Mouse (Mus musculus) limb, embryonic 10.5 days (tissue): Measurements from ENCODE around the gene Ica1. TPM values are rescaled to one million over a fixed set of nuclear protein-coding genes. Genes with fewer than 3 reads are reported as not detected.

Experiments used
- DNase-seq: peaks from one replicate; pipeline ENCODE4 v3.0.0-alpha.2; 2017; ENCODE audit warnings: low spot score
- H3K27ac ChIP-seq: fragments of 300-500 bp; sonication (generic); 2 replicates; pipeline ENCODE4 v1.5.1; 2016; ENCODE audit warnings: mild to moderate bottlenecking
- H3K27me3 ChIP-seq: fragments of 300-500 bp; sonication (generic); 2 replicates; pipeline ENCODE4 v1.6.1; 2016; ENCODE audit warnings: low read depth, mild to moderate bottlenecking; ENCODE audit not compliant: poor library complexity, severe bottlenecking
- H3K36me3 ChIP-seq: fragments of 300-500 bp; sonication (generic); 2 replicates; pipeline ENCODE4 v1.6.1; 2016; ENCODE audit warnings: mild to moderate bottlenecking, moderate library complexity
- H3K4me1 ChIP-seq: fragments of 300-500 bp; sonication (generic); 2 replicates; pipeline ENCODE4 v1.6.1; 2016
- H3K4me3 ChIP-seq: fragments of 300-500 bp; sonication (generic); 2 replicates; pipeline ENCODE4 v1.5.1; 2016; ENCODE audit warnings: mild to moderate bottlenecking, moderate library complexity
- H3K9me3 ChIP-seq: fragments of 300-500 bp; sonication (generic); replicated peaks from 2 replicates; pipeline ENCODE4 v1.6.1; 2016; ENCODE audit warnings: mild to moderate bottlenecking
- WGBS: fragments of 180-500 bp; shearing (Covaris S2); methylation state at CpG from one replicate; pipeline ENCODE4 v1.1.7; 2016; 5-methylcytosine and 5-hydroxymethylcytosine counted together
- polyA plus RNA-seq: library from polyadenylated mRNA; unstranded; fragments of >200 nt; fragmentation: Nextera tagmentation; extraction: Ambion mirVana; gene quantifications from 2 replicates; pipeline ENCODE4 v1.2.1, GENCODE M21; 2016

Ica1 gene
- polyA plus RNA-seq, 1 experiment from 2014 or later = 17.1 TPM

DNA sequence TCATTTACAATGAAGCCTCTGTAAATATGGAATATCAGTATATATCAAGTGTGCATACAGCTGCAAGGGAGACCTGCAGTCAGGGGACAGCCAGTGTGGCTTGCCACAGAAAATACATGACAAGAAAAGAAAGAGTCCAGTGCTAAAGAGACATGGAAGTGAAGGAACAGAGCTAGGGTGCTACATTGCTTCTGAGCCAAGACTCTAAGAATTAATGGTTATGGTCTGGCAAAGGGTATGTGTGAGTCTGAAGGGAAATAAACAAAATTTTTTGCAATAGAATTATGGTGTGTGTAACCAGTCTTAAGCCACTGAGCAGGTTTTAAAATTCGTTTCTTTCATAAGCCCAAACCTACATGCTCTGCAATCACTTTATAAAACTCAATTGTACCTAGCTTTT lies 13.2 kb downstream of the Ica1 start:
- no peak overlapping the region for H3K4me3 ChIP-seq
- 0 out of 2 replicates have a peak, but pooled peaks cover 4% of the 10 kb centered on the region for H3K4me1 ChIP-seq
- no peaks in the 10 kb centered on the region for H3K36me3 ChIP-seq
- no peaks in the 10 kb centered on the region for H3K9me3 ChIP-seq
- H3K27ac ChIP-seq = no peak overlapping the region
- no peak for DNase-seq
- no peaks in the 10 kb centered on the region for H3K27me3 ChIP-seq
- 79% methylated on average over 1 of the region's 1 CpGs for WGBS

DNA sequence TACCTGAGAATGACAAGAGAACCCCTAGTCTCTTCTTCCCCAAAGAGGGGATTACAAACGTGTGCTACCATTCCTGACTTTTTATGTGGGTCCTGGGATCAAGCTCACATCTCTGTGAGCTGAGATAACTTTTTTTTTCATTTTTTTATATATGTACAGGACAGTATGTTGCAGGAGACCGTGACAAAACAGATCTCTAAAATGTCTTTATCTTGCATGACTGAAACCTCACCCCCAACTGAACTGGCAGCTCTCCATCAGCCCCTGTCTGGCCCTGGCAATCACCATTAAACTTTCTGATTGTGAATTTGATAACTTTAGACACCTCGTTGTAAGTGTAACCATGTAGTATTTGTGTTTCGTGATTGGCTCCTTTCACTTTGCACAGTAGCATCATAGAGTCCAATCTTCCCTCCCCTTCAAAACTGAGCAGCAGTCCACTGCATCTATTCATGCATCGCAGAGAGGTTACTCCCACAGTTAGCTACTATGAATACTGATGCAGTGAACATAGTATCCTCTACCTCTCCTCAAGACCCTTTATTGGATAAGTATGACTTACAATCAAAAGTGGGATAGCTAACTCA lies 17.5 kb downstream of the Ica1 start:
- Histone ChIP-seq H3K4me1 (no peaks in the 10 kb centered on the region), H3K4me3 (no peak overlapping the region), H3K9me3 (no peaks in the 10 kb centered on the region), H3K27ac (no peak overlapping the region), H3K36me3 (no peaks in the 10 kb centered on the region), H3K27me3 (no peaks in the 10 kb centered on the region)
- DNase-seq = no peak
- 86% methylated on average over 5 of the region's 5 CpGs for WGBS

- no peaks in the 10 kb centered on the region for H3K36me3 ChIP-seq
- DNase-seq = no peak
- no peak overlapping the region for H3K27ac ChIP-seq
- H3K4me1 ChIP-seq = no peaks in the 10 kb centered on the region
- H3K9me3 ChIP-seq = no peaks in the 10 kb centered on the region
- WGBS = 67% methylated on average over 1 of the region's 1 CpGs
- H3K27me3 ChIP-seq = no peaks in the 10 kb centered on the region
- H3K4me3 ChIP-seq = no peak overlapping the region
Observed at GRCm38 (mm10) chr6:8759901-8760300, 18.4 kb downstream of the Ica1 start.

GRCm38 (mm10) chr6:8755760-8756276 lies 22.5 kb downstream of the Ica1 start:
- H3K4me1 ChIP-seq = no peaks in the 10 kb centered on the region
- no peak overlapping the region for H3K27ac ChIP-seq
- no peaks in the 10 kb centered on the region for H3K27me3 ChIP-seq
- H3K9me3 ChIP-seq = no peaks in the 10 kb centered on the region
- WGBS = 69% methylated on average over 8 of the region's 8 CpGs
- no peak for DNase-seq
- H3K4me3 ChIP-seq = no peak overlapping the region
- H3K36me3 ChIP-seq = no peaks in the 10 kb centered on the region

DNA sequence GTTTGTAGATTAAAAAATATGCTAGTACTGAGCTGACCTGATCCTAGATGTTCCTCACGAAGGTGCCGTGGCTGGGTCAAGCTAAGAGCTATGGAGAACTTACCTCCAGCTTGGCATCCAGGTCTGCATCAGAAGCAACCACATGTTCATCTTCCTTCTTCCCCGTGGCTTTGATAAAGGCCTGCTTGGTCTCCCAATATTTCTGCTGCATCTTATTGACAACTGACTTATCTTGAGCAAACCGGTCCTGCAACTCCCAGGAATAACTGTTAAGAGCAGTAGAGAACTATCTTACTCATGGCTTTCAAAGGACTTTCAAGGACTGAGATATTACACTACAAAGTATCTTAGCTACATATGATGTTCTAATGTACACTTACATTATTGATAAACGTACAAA lies 23.8 kb downstream of the Ica1 start:
- no peak overlapping the region for H3K4me3 ChIP-seq
- H3K9me3 ChIP-seq = no peaks in the 10 kb centered on the region
- no peaks in the 10 kb centered on the region for H3K4me1 ChIP-seq
- no peaks in the 10 kb centered on the region for H3K36me3 ChIP-seq
- WGBS = 90% methylated on average over 5 of the region's 5 CpGs
- no peak for DNase-seq
- H3K27ac ChIP-seq = no peak overlapping the region
- no peaks in the 10 kb centered on the region for H3K27me3 ChIP-seq

DNA sequence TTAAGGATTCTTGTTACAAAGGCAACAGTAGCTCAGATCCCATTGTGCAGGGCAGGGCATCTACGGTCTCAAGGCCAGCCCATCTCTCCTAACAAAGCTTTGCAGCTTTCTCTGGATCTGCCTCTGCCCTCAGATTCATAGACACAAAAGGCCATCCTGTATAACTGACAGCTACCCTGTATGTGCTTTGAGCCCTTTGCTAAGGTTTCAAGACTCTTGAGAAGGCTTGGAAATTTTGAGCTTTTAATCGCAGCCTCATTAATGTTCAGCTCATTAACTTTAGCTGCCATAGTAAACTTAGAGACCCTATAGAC lies 24.6 kb downstream of the Ica1 start:
- DNase-seq = no peak
- no peaks in the 10 kb centered on the region for H3K27me3 ChIP-seq
- H3K36me3 ChIP-seq = no peaks in the 10 kb centered on the region
- no peak overlapping the region for H3K4me3 ChIP-seq
- WGBS = 97% methylated on average over 2 of the region's 2 CpGs
- H3K27ac ChIP-seq = no peak overlapping the region
- H3K9me3 ChIP-seq = no peaks in the 10 kb centered on the region
- H3K4me1 ChIP-seq = no peaks in the 10 kb centered on the region

DNA sequence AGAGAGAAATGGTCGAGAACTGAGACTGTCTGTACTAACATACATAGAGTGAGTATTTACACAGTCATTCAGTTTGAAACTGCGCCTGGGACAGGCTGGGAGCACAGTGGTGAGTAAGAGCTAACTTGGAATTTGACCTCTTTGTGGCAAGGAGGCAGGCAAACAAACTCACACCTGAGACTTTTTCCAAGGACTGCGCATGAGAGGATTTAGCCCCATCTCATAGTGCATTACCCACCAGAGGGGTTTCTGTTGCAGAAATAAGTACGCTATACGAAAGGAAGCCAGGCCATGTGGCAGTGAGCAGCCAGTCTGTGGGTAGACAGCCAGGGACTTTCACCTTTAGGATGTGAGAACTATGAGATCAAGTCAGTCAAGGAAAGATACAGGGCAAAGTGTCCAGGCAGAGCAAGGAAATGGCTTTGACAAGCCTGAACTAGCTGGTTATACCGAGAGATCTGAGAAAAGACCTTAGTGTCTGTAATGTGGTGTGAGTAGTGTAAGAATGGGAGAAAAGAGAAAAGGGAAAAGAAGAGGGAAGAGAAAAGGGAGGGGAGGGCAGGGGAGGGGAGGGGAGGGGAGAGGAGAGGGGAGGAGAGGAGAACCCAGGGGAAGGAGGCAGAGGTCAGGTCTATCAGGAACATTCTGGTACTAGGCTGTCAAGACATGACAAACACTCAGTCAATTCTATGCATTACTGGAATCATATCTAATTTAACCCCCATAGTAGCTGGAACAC lies 25.1 kb downstream of the Ica1 start:
- Histone ChIP-seq H3K27ac (no peak overlapping the region), H3K4me3 (no peak overlapping the region), H3K9me3 (no peaks in the 10 kb centered on the region), H3K4me1 (no peaks in the 10 kb centered on the region), H3K27me3 (no peaks in the 10 kb centered on the region), H3K36me3 (no peaks in the 10 kb centered on the region)
- 84% methylated on average over 6 of the region's 6 CpGs for WGBS
- DNase-seq = no peak

DNA sequence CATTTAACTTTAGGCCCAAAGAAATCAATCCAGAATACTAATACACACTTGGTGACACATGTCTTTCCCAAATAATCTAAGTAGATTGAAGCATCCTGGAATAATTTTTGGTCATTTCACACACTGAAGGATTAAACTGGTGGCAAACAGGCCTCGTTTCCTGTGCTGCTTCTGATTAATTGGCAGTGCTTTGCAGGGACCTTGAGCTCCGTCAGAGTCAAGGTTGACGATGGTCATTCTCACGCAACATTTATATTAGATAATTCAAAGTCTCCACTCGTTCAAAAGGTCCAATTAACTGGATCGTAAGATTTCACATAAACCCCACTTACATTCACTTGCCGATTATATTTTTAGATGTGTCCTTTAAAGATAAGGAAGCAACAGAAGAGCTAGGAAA lies 33.4 kb downstream of the Ica1 start:
- Histone ChIP-seq H3K9me3 (no peaks in the 10 kb centered on the region), H3K4me3 (no peak overlapping the region), H3K27me3 (no peaks in the 10 kb centered on the region), H3K36me3 (no peaks in the 10 kb centered on the region), H3K27ac (no peak overlapping the region), H3K4me1 (peaks cover 35% of the 10 kb centered on the region)
- DNase-seq = no peak
- 61% methylated on average over 7 of the region's 7 CpGs for WGBS

DNA sequence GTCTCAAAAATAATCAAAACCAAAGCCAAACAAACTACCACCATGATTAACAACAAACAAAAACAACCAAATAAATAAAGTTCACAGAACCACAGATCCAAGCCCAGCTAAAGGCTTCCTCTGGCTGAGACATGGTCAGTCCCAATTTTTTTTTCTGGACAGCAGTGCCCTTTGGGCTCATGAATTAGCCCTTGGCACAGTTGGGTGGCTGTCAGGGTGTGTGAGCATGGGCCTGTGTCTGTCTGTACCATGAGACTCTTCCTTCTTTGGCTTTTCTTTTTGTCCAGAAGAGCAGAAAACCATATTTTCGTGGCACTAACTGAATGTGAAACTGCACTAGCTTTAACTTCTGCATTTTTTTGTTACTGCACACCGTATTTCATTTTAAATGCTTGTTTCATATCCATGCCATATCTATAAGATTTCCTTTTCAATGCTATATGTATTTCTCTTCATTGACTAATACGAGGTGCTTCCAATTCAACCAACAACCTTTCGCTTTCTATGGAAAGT lies 34.0 kb downstream of the Ica1 start:
- Histone ChIP-seq H3K9me3 (no peaks in the 10 kb centered on the region), H3K4me3 (no peak overlapping the region), H3K36me3 (no peaks in the 10 kb centered on the region), H3K27me3 (no peaks in the 10 kb centered on the region), H3K4me1 (peaks cover 38% of the 10 kb centered on the region), H3K27ac (no peak overlapping the region)
- 92% methylated on average over 4 of the region's 4 CpGs for WGBS
- DNase-seq = no peak

GRCm38 (mm10) chr6:8742449-8742848 lies 35.8 kb downstream of the Ica1 start:
- Histone ChIP-seq H3K27me3 (no peaks in the 10 kb centered on the region), H3K9me3 (no peaks in the 10 kb centered on the region), H3K4me3 (no peak overlapping the region), H3K27ac (peak overlapping the region; percentile 85), H3K36me3 (no peaks in the 10 kb centered on the region), H3K4me1 (peaks cover 42% of the 10 kb centered on the region)
- DNase-seq = peak; percentile 69
- WGBS = 5% methylated on average over 3 of the region's 3 CpGs

DNA sequence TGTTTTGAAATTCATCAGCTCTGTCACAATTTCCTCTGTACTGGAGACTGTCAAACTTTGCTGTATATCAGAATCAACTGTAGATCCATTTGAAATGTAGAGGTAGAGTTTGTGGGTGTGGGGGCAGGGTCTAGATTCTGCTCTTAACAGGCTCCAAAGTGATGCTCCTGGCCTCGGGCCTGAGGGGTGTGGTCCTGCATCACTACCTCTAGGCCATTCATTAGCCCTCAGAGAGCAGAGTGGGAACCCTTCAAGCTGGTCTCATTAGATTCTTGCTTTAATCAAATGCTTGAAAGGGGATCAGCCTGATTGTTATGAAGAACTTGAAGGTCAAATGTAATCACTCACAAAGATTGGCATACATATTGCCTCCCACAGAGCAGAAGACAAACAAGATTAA lies 36.6 kb downstream of the Ica1 start:
- WGBS = 34% methylated on average over 1 of the region's 1 CpGs
- Histone ChIP-seq H3K27me3 (no peaks in the 10 kb centered on the region), H3K36me3 (no peaks in the 10 kb centered on the region), H3K4me3 (no peak overlapping the region), H3K4me1 (peaks cover 42% of the 10 kb centered on the region), H3K9me3 (no peaks in the 10 kb centered on the region), H3K27ac (peak overlapping the region; percentile 85)
- no peak for DNase-seq

DNA sequence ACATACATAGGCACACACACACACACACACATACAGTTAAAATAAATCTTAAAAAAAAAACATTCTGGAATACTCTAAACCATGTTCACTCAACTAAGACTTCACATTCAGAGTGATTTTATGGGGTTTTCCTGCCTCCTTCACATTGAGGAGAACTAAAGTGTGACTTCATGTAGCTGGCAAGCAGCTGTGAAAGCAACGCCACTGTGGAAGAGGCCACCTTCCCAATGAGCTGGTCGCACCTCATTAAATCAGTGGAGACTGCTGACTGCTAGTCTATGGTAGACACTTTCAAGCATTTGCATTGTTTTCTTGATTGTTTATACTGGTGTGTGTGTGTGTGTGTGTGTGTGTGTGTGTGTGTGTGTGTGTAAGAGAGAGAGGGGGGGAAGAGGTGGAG lies 38.2 kb downstream of the Ica1 start:
- H3K27ac ChIP-seq = no peak overlapping the region
- no peaks in the 10 kb centered on the region for H3K9me3 ChIP-seq
- no peak overlapping the region for H3K4me3 ChIP-seq
- peaks cover 46% of the 10 kb centered on the region for H3K4me1 ChIP-seq
- no peaks in the 10 kb centered on the region for H3K36me3 ChIP-seq
- DNase-seq = no peak
- 54% methylated on average over 2 of the region's 2 CpGs for WGBS
- H3K27me3 ChIP-seq = no peaks in the 10 kb centered on the region

DNA sequence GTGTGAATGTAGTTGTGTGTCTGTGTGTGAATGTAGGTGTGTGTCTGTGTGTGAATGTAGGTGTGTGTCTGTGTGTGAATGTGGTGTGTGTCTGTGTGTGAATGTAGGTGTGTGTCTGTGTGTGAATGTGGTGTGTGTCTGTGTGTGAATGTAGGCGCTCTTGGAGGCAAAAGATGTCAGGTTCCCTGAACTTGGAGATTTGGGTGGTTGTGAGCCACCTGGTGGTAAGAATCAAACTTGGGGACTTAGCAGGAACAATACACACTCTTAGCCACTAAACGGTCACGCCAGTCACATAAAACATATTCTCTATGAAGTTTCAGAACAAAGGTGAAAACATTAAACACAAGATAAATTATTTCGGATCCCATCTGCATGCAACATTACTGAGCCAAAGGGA lies 39.9 kb downstream of the Ica1 start:
- 78% methylated on average over 4 of the region's 4 CpGs for WGBS
- H3K27me3 ChIP-seq = no peaks in the 10 kb centered on the region
- H3K4me3 ChIP-seq = no peak overlapping the region
- no peaks in the 10 kb centered on the region for H3K36me3 ChIP-seq
- no peak for DNase-seq
- peaks cover 42% of the 10 kb centered on the region for H3K4me1 ChIP-seq
- H3K27ac ChIP-seq = no peak overlapping the region
- no peaks in the 10 kb centered on the region for H3K9me3 ChIP-seq
